Mouse (Mus musculus): ENCODE measurements around the gene Chkb. TPM values are rescaled to one million over a fixed set of nuclear protein-coding genes. Genes with fewer than 3 reads are reported as not detected.

The Chkb gene
- polyA plus RNA-seq, 1 experiment, result 45.7 TPM

DNA sequence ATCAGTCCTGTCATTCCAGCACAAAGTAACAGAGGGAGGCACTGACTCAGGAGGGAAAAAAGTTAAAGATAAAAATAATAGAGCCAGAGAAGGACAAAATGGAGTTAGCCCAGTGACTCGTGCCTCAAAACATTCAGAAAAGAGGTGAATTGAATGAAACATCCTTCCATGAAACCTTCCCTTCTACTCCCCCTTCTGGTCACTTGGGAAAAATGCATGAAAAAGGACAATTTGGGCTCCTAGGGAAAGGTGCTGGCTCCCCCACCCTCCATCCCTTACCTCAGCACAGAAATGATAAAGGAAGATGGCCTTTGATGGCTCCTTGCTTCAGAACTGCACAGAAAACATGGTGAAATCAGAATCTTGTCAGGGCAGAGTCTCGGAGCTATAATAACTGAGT is 38.9 kb upstream of the Chkb start:
- TF ChIP-seq EP300 (IDR thresholded peaks at IDR 0.05; ENCODE audit: insufficient read depth, low read depth, low read length) (no peak), CTCF (IDR thresholded peaks at IDR 0.05; ENCODE audit: low read depth, low read length) (no peak), POLR2A (IDR thresholded peaks at IDR 0.05; ENCODE audit: insufficient read depth, low read length) (no peak)
- no peak overlapping the region for H3K4me3 ChIP-seq (ENCODE audit: low read depth, low read length)
- H3K27ac ChIP-seq (ENCODE audit: insufficient read depth, low read length), result no peak overlapping the region
- no peaks in the 10 kb centered on the region for H3K27me3 ChIP-seq (ENCODE audit: control insufficient read depth, insufficient read depth, low read length, poor library complexity, severe bottlenecking)
- no peaks in the 10 kb centered on the region for H3K36me3 ChIP-seq (ENCODE audit: control insufficient read depth, insufficient read depth, low read length, poor library complexity, severe bottlenecking)
- no peaks in the 10 kb centered on the region for H3K4me1 ChIP-seq (ENCODE audit: control insufficient read depth, insufficient read depth, low read length)
- no peak overlapping the region for H3K9ac ChIP-seq (ENCODE audit: low read depth, poor library complexity, severe bottlenecking)
- H3K9me3 ChIP-seq (replicated peaks; ENCODE audit: control insufficient read depth, insufficient read depth, low read length, poor library complexity, severe bottlenecking), result 0 out of 2 replicates have a peak, but pooled peaks cover 2% of the 10 kb centered on the region

DNA sequence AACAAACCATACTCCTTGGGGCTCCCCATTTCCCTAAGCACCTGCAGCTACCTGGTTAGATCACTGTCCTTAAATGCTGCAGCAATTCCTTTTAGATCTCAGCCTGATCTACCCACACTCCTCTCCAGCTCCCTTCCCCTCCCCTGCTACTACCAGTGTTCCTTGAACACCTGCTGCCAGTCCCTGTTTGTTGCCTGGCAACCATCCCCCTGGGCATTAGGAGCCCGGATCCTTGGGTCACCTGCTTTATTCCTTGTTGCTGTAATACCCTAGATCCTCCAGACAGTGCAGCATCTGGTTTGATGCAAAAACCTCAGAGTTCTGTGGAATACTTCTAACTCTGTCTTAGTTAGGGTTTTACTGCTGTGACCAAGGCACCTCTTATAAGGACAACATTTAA is 35.3 kb upstream of the Chkb start:
- H3K4me1 ChIP-seq (ENCODE audit: control insufficient read depth, insufficient read depth, low read length), result no peaks in the 10 kb centered on the region
- no peaks in the 10 kb centered on the region for H3K9me3 ChIP-seq (replicated peaks; ENCODE audit: control insufficient read depth, insufficient read depth, low read length, poor library complexity, severe bottlenecking)
- no peak overlapping the region for H3K27ac ChIP-seq (ENCODE audit: insufficient read depth, low read length)
- TF ChIP-seq CTCF (IDR thresholded peaks at IDR 0.05; ENCODE audit: low read depth, low read length), result no peak
- no peak for TF ChIP-seq POLR2A (IDR thresholded peaks at IDR 0.05; ENCODE audit: insufficient read depth, low read length)
- no peak for TF ChIP-seq EP300 (IDR thresholded peaks at IDR 0.05; ENCODE audit: insufficient read depth, low read depth, low read length)
- no peak overlapping the region for H3K4me3 ChIP-seq (ENCODE audit: low read depth, low read length)
- H3K9ac ChIP-seq (ENCODE audit: low read depth, poor library complexity, severe bottlenecking), result no peak overlapping the region
- no peaks in the 10 kb centered on the region for H3K27me3 ChIP-seq (ENCODE audit: control insufficient read depth, insufficient read depth, low read length, poor library complexity, severe bottlenecking)
- no peaks in the 10 kb centered on the region for H3K36me3 ChIP-seq (ENCODE audit: control insufficient read depth, insufficient read depth, low read length, poor library complexity, severe bottlenecking)

DNA sequence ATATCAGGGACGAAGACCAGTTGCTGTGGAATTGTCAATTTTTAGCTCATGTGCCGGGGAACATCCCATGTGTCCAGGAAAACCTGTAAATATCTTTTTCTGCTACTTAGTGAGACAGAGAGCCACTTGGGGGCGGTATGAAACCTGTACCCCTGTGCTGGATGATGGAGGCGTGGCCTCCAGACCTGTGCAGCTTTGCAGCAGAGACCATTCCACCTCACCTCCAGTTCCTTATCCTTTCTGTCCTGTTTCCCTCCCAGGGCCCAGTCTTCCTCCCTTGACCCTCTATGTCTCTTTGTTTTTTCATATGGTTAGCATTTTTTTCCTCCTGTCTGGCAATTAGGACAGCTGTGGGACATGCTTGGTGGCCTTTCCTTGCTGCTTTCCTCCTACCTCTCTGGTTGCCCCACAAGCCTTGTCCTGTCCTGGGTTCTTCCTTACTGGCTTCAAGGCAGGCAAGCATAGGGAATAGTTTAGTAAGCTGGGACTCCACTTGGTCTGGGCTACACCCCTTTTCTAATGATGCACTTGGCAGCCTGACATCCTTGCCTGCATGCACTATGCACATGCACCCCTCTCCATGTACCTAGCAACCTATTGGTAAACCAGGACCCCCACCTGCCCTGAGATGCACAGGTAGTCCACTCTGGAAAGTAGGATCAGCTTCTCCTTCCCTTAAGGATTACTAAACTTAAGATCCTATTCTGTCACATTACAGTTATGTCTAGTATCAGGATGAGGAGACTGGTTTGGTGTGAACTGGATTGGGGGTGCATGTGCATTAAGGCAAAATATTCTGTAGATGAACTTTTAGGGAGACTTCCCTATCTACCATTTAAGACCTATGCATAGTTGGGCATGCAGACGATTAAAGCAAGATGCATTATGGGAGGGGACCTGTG is 33.9 kb upstream of the Chkb start:
- Histone ChIP-seq H3K4me1 (ENCODE audit: control insufficient read depth, insufficient read depth, low read length) (no peaks in the 10 kb centered on the region), H3K9me3 (replicated peaks; ENCODE audit: control insufficient read depth, insufficient read depth, low read length, poor library complexity, severe bottlenecking) (no peaks in the 10 kb centered on the region), H3K36me3 (ENCODE audit: control insufficient read depth, insufficient read depth, low read length, poor library complexity, severe bottlenecking) (no peaks in the 10 kb centered on the region), H3K27me3 (ENCODE audit: control insufficient read depth, insufficient read depth, low read length, poor library complexity, severe bottlenecking) (no peaks in the 10 kb centered on the region), H3K27ac (ENCODE audit: insufficient read depth, low read length) (no peak overlapping the region), H3K9ac (ENCODE audit: low read depth, poor library complexity, severe bottlenecking) (no peak overlapping the region), H3K4me3 (ENCODE audit: low read depth, low read length) (no peak overlapping the region)
- peak; percentile 44 for TF ChIP-seq POLR2A (IDR thresholded peaks at IDR 0.05; ENCODE audit: insufficient read depth, low read length)
- peak; percentile 64 for TF ChIP-seq CTCF (IDR thresholded peaks at IDR 0.05; ENCODE audit: low read depth, low read length)
- no peak for TF ChIP-seq EP300 (IDR thresholded peaks at IDR 0.05; ENCODE audit: insufficient read depth, low read depth, low read length)

DNA sequence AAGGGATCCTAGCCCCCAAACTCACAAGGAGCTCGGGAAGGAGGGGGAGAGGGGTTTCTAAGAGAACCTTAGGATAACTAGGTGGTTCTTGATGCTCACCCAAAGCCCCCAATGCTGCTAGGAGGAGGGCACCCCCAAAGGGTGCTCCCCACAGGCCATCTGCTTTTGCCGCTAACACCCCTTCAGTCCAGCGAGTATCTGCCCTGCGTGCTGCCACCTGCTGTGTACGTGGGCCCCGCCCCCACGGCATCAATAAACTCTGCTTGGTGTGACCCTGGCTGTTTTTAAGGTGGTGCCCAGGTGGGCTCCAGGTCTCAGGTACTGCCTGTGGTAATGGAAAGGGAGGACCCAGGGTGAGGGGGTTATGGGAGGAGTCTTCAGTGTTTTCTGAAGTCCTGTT is 32.5 kb upstream of the Chkb start:
- Histone ChIP-seq H3K36me3 (ENCODE audit: control insufficient read depth, insufficient read depth, low read length, poor library complexity, severe bottlenecking) (no peaks in the 10 kb centered on the region), H3K27me3 (ENCODE audit: control insufficient read depth, insufficient read depth, low read length, poor library complexity, severe bottlenecking) (no peaks in the 10 kb centered on the region)
- no peak for TF ChIP-seq EP300 (IDR thresholded peaks at IDR 0.05; ENCODE audit: insufficient read depth, low read depth, low read length)
- TF ChIP-seq CTCF (IDR thresholded peaks at IDR 0.05; ENCODE audit: low read depth, low read length), result no peak
- no peak for TF ChIP-seq POLR2A (IDR thresholded peaks at IDR 0.05; ENCODE audit: insufficient read depth, low read length)

DNA sequence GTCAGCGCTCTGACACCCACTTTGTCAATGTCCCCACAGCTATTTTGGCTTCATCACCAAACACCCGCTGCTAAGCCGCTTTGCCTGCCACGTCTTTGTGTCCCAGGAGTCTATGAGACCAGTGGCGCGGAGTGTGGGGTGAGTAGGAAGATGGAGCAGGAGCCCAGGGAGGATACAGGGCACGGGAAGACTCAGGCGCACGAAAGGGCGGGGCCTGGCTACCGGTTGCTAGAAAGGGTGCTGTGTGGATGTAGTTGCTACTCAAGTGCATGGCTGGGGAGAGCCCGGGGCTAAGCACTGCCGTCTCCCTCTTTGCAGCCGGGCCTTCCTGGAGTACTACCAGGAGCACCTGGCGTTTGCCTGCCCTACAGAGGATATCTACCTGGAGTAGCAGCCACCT is 31.6 kb upstream of the Chkb start:
- no peak overlapping the region for H3K9ac ChIP-seq (ENCODE audit: low read depth, poor library complexity, severe bottlenecking)
- no peaks in the 10 kb centered on the region for H3K27me3 ChIP-seq (ENCODE audit: control insufficient read depth, insufficient read depth, low read length, poor library complexity, severe bottlenecking)
- no peak overlapping the region for H3K4me3 ChIP-seq (ENCODE audit: low read depth, low read length)
- H3K27ac ChIP-seq (ENCODE audit: insufficient read depth, low read length), result no peak overlapping the region
- H3K9me3 ChIP-seq (replicated peaks; ENCODE audit: control insufficient read depth, insufficient read depth, low read length, poor library complexity, severe bottlenecking), result no peaks in the 10 kb centered on the region
- no peaks in the 10 kb centered on the region for H3K4me1 ChIP-seq (ENCODE audit: control insufficient read depth, insufficient read depth, low read length)
- TF ChIP-seq CTCF (IDR thresholded peaks at IDR 0.05; ENCODE audit: low read depth, low read length), result no peak
- TF ChIP-seq POLR2A (IDR thresholded peaks at IDR 0.05; ENCODE audit: insufficient read depth, low read length), result no peak
- TF ChIP-seq EP300 (IDR thresholded peaks at IDR 0.05; ENCODE audit: insufficient read depth, low read depth, low read length), result no peak
- H3K36me3 ChIP-seq (ENCODE audit: control insufficient read depth, insufficient read depth, low read length, poor library complexity, severe bottlenecking), result no peaks in the 10 kb centered on the region

More for the DNA sequence above, 32.5 kb upstream of the Chkb start:
- H3K9me3 ChIP-seq (replicated peaks; ENCODE audit: control insufficient read depth, insufficient read depth, low read length, poor library complexity, severe bottlenecking), result no peaks in the 10 kb centered on the region
- no peak overlapping the region for H3K9ac ChIP-seq (ENCODE audit: low read depth, poor library complexity, severe bottlenecking)
- H3K4me3 ChIP-seq (ENCODE audit: low read depth, low read length), result no peak overlapping the region
- H3K4me1 ChIP-seq (ENCODE audit: control insufficient read depth, insufficient read depth, low read length), result no peaks in the 10 kb centered on the region
- no peak overlapping the region for H3K27ac ChIP-seq (ENCODE audit: insufficient read depth, low read length)

DNA sequence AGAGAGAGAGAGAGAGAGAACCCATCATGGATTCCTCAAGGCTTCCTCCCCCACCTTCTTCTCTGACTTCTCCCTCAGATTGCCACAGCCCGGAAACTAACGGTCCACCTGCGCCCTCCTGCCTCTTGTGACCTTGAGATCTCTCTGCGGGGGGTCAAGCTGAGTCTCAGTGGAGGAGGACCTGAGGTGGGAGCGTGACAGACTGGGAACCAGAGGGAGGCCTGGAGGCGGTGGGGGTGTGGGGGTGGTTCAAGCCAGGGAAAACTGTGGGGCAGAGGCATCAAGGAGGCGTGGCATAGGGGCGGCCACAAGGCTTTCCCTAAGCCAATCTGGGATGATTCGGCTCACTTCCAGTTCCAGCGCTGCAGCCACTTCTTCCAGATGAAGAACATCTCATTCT is 30.6 kb upstream of the Chkb start:
- Histone ChIP-seq H3K9me3 (replicated peaks; ENCODE audit: control insufficient read depth, insufficient read depth, low read length, poor library complexity, severe bottlenecking) (no peaks in the 10 kb centered on the region), H3K4me1 (ENCODE audit: control insufficient read depth, insufficient read depth, low read length) (no peaks in the 10 kb centered on the region), H3K27ac (ENCODE audit: insufficient read depth, low read length) (no peak overlapping the region), H3K4me3 (ENCODE audit: low read depth, low read length) (no peak overlapping the region), H3K36me3 (ENCODE audit: control insufficient read depth, insufficient read depth, low read length, poor library complexity, severe bottlenecking) (no peaks in the 10 kb centered on the region), H3K27me3 (ENCODE audit: control insufficient read depth, insufficient read depth, low read length, poor library complexity, severe bottlenecking) (no peaks in the 10 kb centered on the region), H3K9ac (ENCODE audit: low read depth, poor library complexity, severe bottlenecking) (no peak overlapping the region)
- TF ChIP-seq EP300 (IDR thresholded peaks at IDR 0.05; ENCODE audit: insufficient read depth, low read depth, low read length) (no peak), CTCF (IDR thresholded peaks at IDR 0.05; ENCODE audit: low read depth, low read length) (no peak), POLR2A (IDR thresholded peaks at IDR 0.05; ENCODE audit: insufficient read depth, low read length) (no peak)

Data from ES-Bruce4 (cell line).